Mouse (Mus musculus) ES-E14 (cell line): ENCODE measurements around the gene Trim28.

Experiments
- HCFC1 ChIP-seq: IDR thresholded peaks from 2 replicates; pipeline ENCODE4 v1.6.1; 2012; ENCODE audit warnings: low read length, inconsistent platforms, borderline replicate concordance; ENCODE audit not compliant: insufficient read depth
- MAFK ChIP-seq: IDR thresholded peaks from 2 replicates; pipeline ENCODE4 v1.6.1; 2014; ENCODE audit warnings: mild to moderate bottlenecking, low read depth, low read length, inconsistent platforms; ENCODE audit not compliant: insufficient read depth
- ZC3H11A ChIP-seq: IDR thresholded peaks from 2 replicates; pipeline ENCODE4 v1.6.1; 2012; ENCODE audit warnings: low read depth, mild to moderate bottlenecking, inconsistent platforms, low read length, borderline replicate concordance
- ZNF384 ChIP-seq: IDR thresholded peaks from 2 replicates; pipeline ENCODE4 v1.6.1; 2012; ENCODE audit warnings: low read depth, low read length, inconsistent platforms

- no peak for TF ChIP-seq ZNF384
- no peak for TF ChIP-seq ZC3H11A
- TF ChIP-seq HCFC1 = no peak
- no peak for TF ChIP-seq MAFK
These were observed 12.0 kb upstream of the Trim28 start for GRCm38 (mm10) chr7:12986906-12987305.
